Mouse (Mus musculus): ENCODE data around the gene Anapc5. TPM values are rescaled to one million over a fixed set of nuclear protein-coding genes. Genes with fewer than 3 reads are reported as not detected.

The Anapc5 gene
- polyA plus RNA-seq, 1 experiment from 2014 or later: 258 TPM

DNA sequence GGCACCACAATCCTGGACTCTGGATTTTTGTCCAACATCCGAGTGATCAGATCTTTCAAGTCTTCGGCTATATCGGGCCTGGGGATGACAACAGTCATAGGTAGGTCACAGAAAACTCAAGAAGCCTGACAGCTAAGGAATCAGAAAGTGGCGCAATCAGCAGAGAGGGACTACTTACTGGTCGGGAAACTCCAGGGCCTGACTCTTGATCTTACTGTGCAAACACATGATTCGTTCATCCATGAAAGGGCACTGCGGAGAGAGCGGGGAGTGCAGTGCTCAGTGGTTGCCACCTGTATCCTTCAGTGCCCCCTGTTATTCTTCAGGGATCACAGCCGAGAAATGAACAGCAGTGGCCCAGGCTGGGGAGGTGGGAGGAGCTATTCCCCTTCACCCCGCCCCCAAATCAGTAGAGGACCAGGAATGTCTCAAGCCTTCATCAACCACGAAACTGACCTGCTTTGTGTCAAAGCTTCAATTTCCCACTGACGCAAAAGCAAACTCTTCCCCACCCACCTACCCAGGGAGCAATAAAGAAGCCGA is 77.2 kb downstream of the Anapc5 start:
- peaks cover 29% of the 10 kb centered on the region for H3K36me3 ChIP-seq (ENCODE audit: insufficient read depth, low read length)
- no peaks in the 10 kb centered on the region for H3K27me3 ChIP-seq (ENCODE audit: insufficient read depth, low read length)
- 66% methylated on average over 13 of the region's 13 CpGs for WGBS
- ATAC-seq (replicated peaks; ENCODE audit: low FRiP score, low read depth) (no peak), DNase-seq (ENCODE audit: low spot score) (no peak)
- no peak overlapping the region for H3K27ac ChIP-seq
- no peaks in the 10 kb centered on the region for H3K4me1 ChIP-seq (replicated peaks; ENCODE audit: insufficient read depth, low read length)
- H3K4me3 ChIP-seq (replicated peaks; ENCODE audit: low read depth, low read length): no peak overlapping the region
- no peaks in the 10 kb centered on the region for H3K9me3 ChIP-seq (replicated peaks; ENCODE audit: low read length)
- no peak for TF ChIP-seq CTCF (IDR thresholded peaks at IDR 0.05; ENCODE audit: low read depth)
- no peak overlapping the region for H3K4me2 ChIP-seq (ENCODE audit: low read length)
- H3K9ac ChIP-seq (ENCODE audit: low read depth, low read length): no peak overlapping the region

Other genes with a start within 250 kb of the Anapc5 start
- gene Ift81, start 206.8 kb downstream of the Anapc5 start, polyA plus RNA-seq (2015; fragmentation: Nextera tagmentation; extraction: Ambion mirVana): 37.1 and 39.1 TPM in 2 replicates
- 1.4 and 2.3 TPM in 2 replicates for gene P2rx7, start 177.4 kb downstream of the Anapc5 start, polyA plus RNA-seq (2015; fragmentation: Nextera tagmentation; extraction: Ambion mirVana)
- 33.7 and 39.6 TPM in 2 replicates for gene P2rx4, start 113.8 kb downstream of the Anapc5 start, polyA plus RNA-seq (2015; fragmentation: Nextera tagmentation; extraction: Ambion mirVana)
- gene Camkk2, start 41.9 kb downstream of the Anapc5 start, polyA plus RNA-seq (2015; fragmentation: Nextera tagmentation; extraction: Ambion mirVana): 38.9 and 43.1 TPM in 2 replicates
- gene Rnf34, start 28.7 kb upstream of the Anapc5 start, polyA plus RNA-seq (2015; fragmentation: Nextera tagmentation; extraction: Ambion mirVana): 33.3 and 33.9 TPM in 2 replicates
- gene Kdm2b, start 168.5 kb upstream of the Anapc5 start, polyA plus RNA-seq (2015; fragmentation: Nextera tagmentation; extraction: Ambion mirVana): 62.5 and 66.1 TPM in 2 replicates
- gene Orai1, start 193.7 kb upstream of the Anapc5 start, polyA plus RNA-seq (2015; fragmentation: Nextera tagmentation; extraction: Ambion mirVana): 22.5 and 23.4 TPM in 2 replicates
- 0.46 TPM in 1 of 2 replicates, not detected in the other for gene Morn3, start 225.7 kb upstream of the Anapc5 start, polyA plus RNA-seq (2015; fragmentation: Nextera tagmentation; extraction: Ambion mirVana)
- gene Tmem120b, start 247.1 kb upstream of the Anapc5 start, polyA plus RNA-seq (2015; fragmentation: Nextera tagmentation; extraction: Ambion mirVana): 12.5 and 12.6 TPM in 2 replicates